Mouse (Mus musculus) G1E (cell line): Measurements from ENCODE around the gene Piwil1. TPM values are rescaled to one million over a fixed set of nuclear protein-coding genes. Genes with fewer than 3 reads are reported as not detected.

Experiments
- ATAC-seq: 2 replicates; pipeline ENCODE4 v1.8.0; 2016; ENCODE audit warnings: mild to moderate bottlenecking; ENCODE audit not compliant: insufficient number of reproducible peaks, poor library complexity, low FRiP score, severe bottlenecking; ENCODE audit errors: extremely low read depth
- DNase-seq: peaks from one replicate; pipeline ENCODE4 v3.0.0; 2012; ENCODE audit warnings: low spot score
- H3K27me3 ChIP-seq: 2 replicates; pipeline ENCODE4 v1.6.1; 2012; ENCODE audit warnings: mild to moderate bottlenecking, low read length, inconsistent platforms; ENCODE audit not compliant: insufficient read depth
- H3K36me3 ChIP-seq: replicated peaks from 2 replicates; pipeline ENCODE3; 2012; ENCODE audit warnings: mild to moderate bottlenecking, inconsistent platforms
- H3K4me1 ChIP-seq: 2 replicates; pipeline ENCODE4 v1.6.1; 2012; ENCODE audit warnings: low read depth, low read length, inconsistent platforms, mixed read lengths; ENCODE audit not compliant: insufficient read depth
- H3K4me3 ChIP-seq: 2 replicates; pipeline ENCODE4 v1.5.1; 2012; ENCODE audit warnings: low read depth, mild to moderate bottlenecking, inconsistent platforms, low read length, moderate library complexity, mixed read lengths
- H3K9me3 ChIP-seq: replicated peaks from 2 replicates; pipeline ENCODE4 v1.6.1; 2012; ENCODE audit warnings: inconsistent platforms
- CTCF ChIP-seq: IDR thresholded peaks from 2 replicates; pipeline ENCODE4 v1.5.1; 2012; ENCODE audit warnings: low read depth, low read length, inconsistent platforms, mixed read lengths
- GATA1 ChIP-seq: IDR thresholded peaks from 2 replicates; pipeline ENCODE4 v1.6.1; 2012; ENCODE audit warnings: borderline replicate concordance, low read length, inconsistent platforms, mixed read lengths
- GATA2 ChIP-seq: IDR thresholded peaks from 2 replicates; pipeline ENCODE4 v1.6.1; 2012; ENCODE audit warnings: low read depth, low read length, inconsistent platforms, borderline replicate concordance
- POLR2AphosphoS5 ChIP-seq: IDR thresholded peaks from 2 replicates; pipeline ENCODE4 v1.6.1; 2012; ENCODE audit warnings: low read depth, low read length, inconsistent platforms; ENCODE audit not compliant: insufficient replicate concordance
- TAL1 ChIP-seq: conservative IDR thresholded peaks from 2 replicates; pipeline ENCODE4 v1.6.1; 2012; ENCODE audit warnings: low read depth, low read length, inconsistent platforms, mixed read lengths
- polyA plus RNA-seq: library from polyadenylated mRNA; stranded (reverse); fragments of >175 nt; gene quantifications from 2 replicates; pipeline ENCODE4 v1.2.3, GENCODE M21; 2012
- total RNA-seq, 2 experiments: library from RNA; stranded (forward) in 1 of 2; stranded (reverse) in 1 of 2; fragments of 200-1000 nt in 1 of 2; fragments of >200 nt in 1 of 2; fragmentation: Nextera tagmentation in 1 of 2; gene quantifications; 2 replicates each; pipeline ENCODE4 v1.2.3; 2014 to 2017

Piwil1 gene
- total and polyA plus RNA-seq, 3 experiments = 0.05 TPM; not detected in 2

DNA sequence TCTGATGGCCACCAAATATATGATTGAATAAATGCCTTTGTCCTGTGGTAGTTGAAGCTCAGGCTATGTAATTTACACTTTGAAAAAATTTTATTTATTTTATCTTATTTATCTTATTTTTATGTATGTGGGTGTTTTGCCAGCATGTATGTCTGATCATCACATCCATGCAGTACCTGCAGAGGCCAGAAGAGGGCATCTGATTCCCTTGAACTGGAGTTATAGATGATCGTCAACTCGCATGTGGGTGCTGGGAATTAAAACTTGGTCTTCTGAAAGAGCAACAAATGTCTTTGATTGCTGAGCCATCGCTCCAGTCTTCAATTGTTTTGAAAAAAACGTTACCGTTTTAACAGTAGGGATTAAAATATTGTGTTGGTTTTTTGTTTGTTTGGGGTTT is 15.2 kb upstream of the Piwil1 start:
- Histone ChIP-seq H3K36me3 (no peaks in the 10 kb centered on the region), H3K9me3 (peaks cover 72% of the 10 kb centered on the region), H3K27me3 (no peaks in the 10 kb centered on the region), H3K4me1 (no peaks in the 10 kb centered on the region), H3K4me3 (no peak overlapping the region)
- no peak for ATAC-seq
- TF ChIP-seq GATA1 (no peak), POLR2AphosphoS5 (no peak), GATA2 (no peak), CTCF (no peak), TAL1 (no peak)
- no peak for DNase-seq

DNA sequence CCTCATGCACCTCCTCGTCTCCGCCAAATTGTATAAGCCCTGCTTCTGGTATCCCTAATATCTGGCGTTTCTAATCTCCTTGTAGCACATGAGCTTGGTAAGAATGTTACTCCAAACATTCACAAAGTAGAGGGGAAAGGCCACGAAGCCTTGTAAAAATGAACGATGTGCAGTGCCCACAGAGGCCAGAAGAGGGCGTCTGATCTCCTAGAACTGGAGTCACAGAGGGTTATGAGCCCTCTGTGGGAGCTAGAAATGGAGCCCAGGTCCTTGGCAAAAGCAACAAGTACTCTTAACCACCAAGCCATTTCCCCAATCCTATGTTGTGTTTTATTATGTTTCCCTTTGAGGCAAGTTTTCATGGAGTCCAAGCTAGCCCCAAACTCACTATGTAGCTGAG is 8.2 kb upstream of the Piwil1 start:
- Histone ChIP-seq H3K27me3 (no peaks in the 10 kb centered on the region), H3K4me3 (no peak overlapping the region), H3K4me1 (no peaks in the 10 kb centered on the region), H3K36me3 (no peaks in the 10 kb centered on the region), H3K9me3 (peaks cover 83% of the 10 kb centered on the region)
- TF ChIP-seq POLR2AphosphoS5 (no peak), CTCF (no peak), GATA1 (no peak), TAL1 (no peak), GATA2 (no peak)
- DNase-seq (no peak), ATAC-seq (no peak)

DNA sequence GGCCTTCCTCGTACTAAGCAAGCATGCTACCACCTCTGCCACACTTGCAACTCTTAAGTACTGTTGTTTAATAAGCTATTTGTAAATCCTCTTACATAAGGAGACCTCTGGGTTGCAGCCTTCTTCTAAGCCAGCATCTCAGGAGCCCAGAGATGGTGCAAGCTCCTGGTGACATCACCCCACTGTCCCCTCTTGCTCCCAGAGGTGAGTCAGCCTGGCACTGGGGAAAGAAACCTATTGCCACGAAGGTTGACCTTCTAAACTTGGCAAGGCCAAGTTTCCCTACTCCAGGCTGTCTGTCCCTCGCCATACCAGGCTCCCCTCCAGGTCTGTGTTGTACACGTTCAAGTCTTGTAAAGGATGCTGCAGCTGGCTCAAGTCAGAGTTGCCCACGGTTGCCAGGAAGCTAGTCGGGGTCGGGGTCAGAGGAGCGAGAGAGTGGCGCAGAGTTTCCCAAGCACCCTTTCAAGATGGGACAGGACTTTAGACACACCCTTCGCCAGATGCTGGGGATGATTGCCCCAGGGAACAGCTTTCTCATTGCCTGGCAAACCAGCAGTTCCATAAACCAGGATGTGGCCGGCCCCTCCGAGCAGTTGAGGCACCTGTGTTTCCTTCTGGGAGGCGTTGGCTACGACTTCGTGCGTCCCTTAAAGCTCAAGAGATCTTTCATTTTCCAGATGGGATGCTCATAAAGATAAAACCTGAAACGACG is 7.6 kb upstream of the Piwil1 start:
- Histone ChIP-seq H3K4me3 (no peak overlapping the region), H3K4me1 (no peaks in the 10 kb centered on the region), H3K27me3 (no peaks in the 10 kb centered on the region), H3K9me3 (peaks cover 83% of the 10 kb centered on the region), H3K36me3 (no peaks in the 10 kb centered on the region)
- ATAC-seq (no peak), DNase-seq (no peak)
- TF ChIP-seq GATA2 = no peak
- TF ChIP-seq TAL1 = no peak
- no peak for TF ChIP-seq GATA1
- TF ChIP-seq POLR2AphosphoS5 = no peak
- TF ChIP-seq CTCF = no peak

DNA sequence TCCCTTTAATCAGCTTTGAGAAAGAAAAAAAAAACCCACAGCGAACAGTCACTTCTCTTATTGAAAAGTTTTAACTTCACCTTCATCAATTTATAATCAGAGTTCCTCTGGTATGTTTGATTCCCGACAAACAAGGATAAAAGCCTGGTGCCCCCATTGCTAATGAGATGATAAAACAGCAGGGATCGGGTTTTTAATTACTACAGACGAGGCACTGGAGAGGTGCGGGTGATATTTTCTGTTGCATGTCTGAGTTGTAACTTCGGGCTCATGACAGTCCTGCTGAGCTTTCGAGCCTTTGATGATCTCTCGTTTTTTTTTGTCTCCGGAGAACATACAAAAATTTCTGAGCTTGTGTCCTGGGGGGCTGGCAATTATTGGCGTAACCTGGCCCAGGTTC is 5.5 kb upstream of the Piwil1 start:
- Histone ChIP-seq H3K4me1 (no peaks in the 10 kb centered on the region), H3K4me3 (no peak overlapping the region), H3K36me3 (no peaks in the 10 kb centered on the region), H3K9me3 (peaks cover 83% of the 10 kb centered on the region), H3K27me3 (no peaks in the 10 kb centered on the region)
- TF ChIP-seq POLR2AphosphoS5 = no peak
- no peak for TF ChIP-seq GATA2
- TF ChIP-seq GATA1 = no peak
- TF ChIP-seq TAL1 = no peak
- TF ChIP-seq CTCF = no peak
- DNase-seq (no peak), ATAC-seq (no peak)

DNA sequence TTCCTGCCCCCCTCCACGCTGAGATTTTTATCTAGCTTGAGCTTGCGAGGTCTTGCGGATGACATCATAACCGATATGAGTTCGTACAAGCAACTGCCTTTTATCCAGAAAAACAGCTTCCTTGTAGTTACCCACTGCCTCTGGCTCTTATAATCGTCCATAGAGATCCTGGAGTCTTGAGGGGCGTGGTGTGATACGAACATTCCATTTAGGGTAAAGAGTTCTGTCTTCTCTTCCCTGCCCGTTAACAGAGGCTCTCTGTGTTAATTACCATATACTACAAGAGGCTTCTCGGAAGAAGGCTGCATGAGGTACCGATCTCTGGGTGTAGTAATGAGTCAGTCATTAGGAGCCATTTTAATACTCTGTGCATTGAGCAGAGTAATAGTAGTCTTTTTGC is 1.6 kb upstream of the Piwil1 start:
- Histone ChIP-seq H3K27me3 (no peaks in the 10 kb centered on the region), H3K9me3 (peaks cover 77% of the 10 kb centered on the region), H3K36me3 (no peaks in the 10 kb centered on the region), H3K4me1 (no peaks in the 10 kb centered on the region), H3K4me3 (no peak overlapping the region)
- TF ChIP-seq GATA1 = no peak
- TF ChIP-seq POLR2AphosphoS5 = no peak
- DNase-seq = no peak
- no peak for ATAC-seq

DNA sequence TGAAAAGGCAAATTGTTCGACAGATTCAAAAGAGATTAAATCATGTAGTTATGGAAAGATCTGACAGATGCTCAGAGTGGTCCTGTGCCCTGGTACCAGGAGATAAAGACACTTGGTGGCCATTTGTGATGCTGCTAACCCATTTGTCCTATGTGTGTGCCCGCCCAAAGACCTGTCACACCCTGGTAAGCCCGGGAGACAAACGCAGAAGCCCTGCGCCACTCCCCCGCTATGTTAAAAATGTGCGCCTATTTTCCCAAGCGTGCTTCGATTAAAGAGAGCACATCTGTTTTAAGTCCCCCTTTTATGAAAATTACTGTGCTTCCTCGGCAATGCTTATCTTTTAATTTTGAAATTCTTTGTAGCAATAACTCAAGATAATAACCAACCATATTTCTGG is 1.4 kb downstream of the Piwil1 start:
- no peaks in the 10 kb centered on the region for H3K36me3 ChIP-seq
- H3K9me3 ChIP-seq = peaks cover 76% of the 10 kb centered on the region
- no peak overlapping the region for H3K4me3 ChIP-seq
- no peaks in the 10 kb centered on the region for H3K27me3 ChIP-seq
- ATAC-seq (no peak), DNase-seq (no peak)
- TF ChIP-seq TAL1 (no peak), GATA2 (no peak), POLR2AphosphoS5 (no peak), CTCF (no peak), GATA1 (no peak)
- no peaks in the 10 kb centered on the region for H3K4me1 ChIP-seq
